Mouse (Mus musculus) thymus, postnatal 25 days (tissue): ENCODE measurements around the gene Gh.
A peak's percentile ranks its signal among the peaks of the same experiment; 100 is the strongest.

ENCODE experiments used
- DNase-seq: peaks from one replicate; pipeline ENCODE4 v3.0.0; 2022

Gh gene

GRCm38 (mm10) chr11:106307432-106307831, 5.8 kb upstream of the Gh start:
- DNase-seq: no peak

- no peak for DNase-seq
These were observed 5.1 kb upstream of the Gh start for GRCm38 (mm10) chr11:106306758-106307157.

- DNase-seq: no peak
These were observed 4.4 kb upstream of the Gh start for GRCm38 (mm10) chr11:106306065-106306385.

GRCm38 (mm10) chr11:106305348-106306064, 3.8 kb upstream of the Gh start:
- DNase-seq: no peak

GRCm38 (mm10) chr11:106302634-106303033, 969 bp upstream of the Gh start:
- DNase-seq: peak; percentile 74

GRCm38 (mm10) chr11:106291861-106292260, 9.8 kb downstream of the Gh start:
- no peak for DNase-seq

GRCm38 (mm10) chr11:106290376-106290775, 11.3 kb downstream of the Gh start:
- no peak for DNase-seq

- DNase-seq: peak; percentile 38
These were observed 12.3 kb downstream of the Gh start for GRCm38 (mm10) chr11:106289369-106289768.

GRCm38 (mm10) chr11:106286987-106287386, 14.7 kb downstream of the Gh start:
- no peak for DNase-seq

GRCm38 (mm10) chr11:106286206-106286605, 15.5 kb downstream of the Gh start:
- DNase-seq: no peak

- no peak for DNase-seq
These were observed 17.5 kb downstream of the Gh start for GRCm38 (mm10) chr11:106284126-106284525.

- no peak for DNase-seq
These were observed 18.3 kb downstream of the Gh start for GRCm38 (mm10) chr11:106283371-106283770.

GRCm38 (mm10) chr11:106282452-106282851, 19.2 kb downstream of the Gh start:
- DNase-seq: no peak

- peak; percentile 97 for DNase-seq
These were observed 25.2 kb downstream of the Gh start, which contains the start of gene Tcam1 for GRCm38 (mm10) chr11:106276454-106276853. Gene Tcam1, plus strand, starts transcription at chr11:106276672.

- no peak for DNase-seq
These were observed 26.7 kb downstream of the Gh start for GRCm38 (mm10) chr11:106274971-106275411.

- no peak for DNase-seq
These were observed 27.3 kb downstream of the Gh start for GRCm38 (mm10) chr11:106274374-106274773.

- no peak for DNase-seq
These were observed 27.9 kb downstream of the Gh start for GRCm38 (mm10) chr11:106273811-106274210.

GRCm38 (mm10) chr11:106273311-106273684, 28.4 kb downstream of the Gh start:
- DNase-seq: no peak

- peak; percentile 99 for DNase-seq
These were observed 28.9 kb downstream of the Gh start, which contains the start of gene Smarcd2 for GRCm38 (mm10) chr11:106272644-106273310. Gene Smarcd2, minus strand, starts transcription at chr11:106272972.

- no peak for DNase-seq
These were observed 29.6 kb downstream of the Gh start for GRCm38 (mm10) chr11:106271794-106272643.

GRCm38 (mm10) chr11:106271131-106271793, 30.4 kb downstream of the Gh start:
- DNase-seq: no peak

- peak; percentile 77 for DNase-seq
These were observed 32.6 kb downstream of the Gh start for GRCm38 (mm10) chr11:106269060-106269431.
